Mouse (Mus musculus) embryo, embryonic 10.5 days (tissue): ENCODE results near the gene Clock.
A peak's percentile ranks its signal among the peaks of the same experiment; 100 is the strongest.

Experiments used
- DNase-seq: peaks from one replicate; pipeline ENCODE4 v3.0.0-alpha.2; 2015; ENCODE audit warnings: low spot score

Gene Clock

DNA sequence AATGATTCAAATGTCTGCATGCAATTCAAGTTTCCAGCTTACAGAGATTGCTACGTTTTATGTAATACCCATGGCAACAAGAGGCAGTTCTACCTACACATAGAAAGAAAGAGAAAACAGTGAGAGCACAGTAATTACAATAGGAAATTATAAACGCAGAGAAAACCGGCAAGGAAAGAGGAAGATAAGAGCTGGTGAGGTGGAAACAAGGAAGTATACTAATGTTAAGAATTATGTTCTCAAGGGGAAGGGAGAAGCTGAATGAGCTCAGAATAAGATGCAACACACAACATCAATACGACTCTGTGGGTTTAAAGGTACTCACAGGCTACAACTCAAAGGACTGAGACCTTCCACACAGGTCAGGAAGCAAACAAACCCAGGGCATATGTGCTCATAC lies 29.6 kb downstream of the Clock start:
- no peak for DNase-seq

DNA sequence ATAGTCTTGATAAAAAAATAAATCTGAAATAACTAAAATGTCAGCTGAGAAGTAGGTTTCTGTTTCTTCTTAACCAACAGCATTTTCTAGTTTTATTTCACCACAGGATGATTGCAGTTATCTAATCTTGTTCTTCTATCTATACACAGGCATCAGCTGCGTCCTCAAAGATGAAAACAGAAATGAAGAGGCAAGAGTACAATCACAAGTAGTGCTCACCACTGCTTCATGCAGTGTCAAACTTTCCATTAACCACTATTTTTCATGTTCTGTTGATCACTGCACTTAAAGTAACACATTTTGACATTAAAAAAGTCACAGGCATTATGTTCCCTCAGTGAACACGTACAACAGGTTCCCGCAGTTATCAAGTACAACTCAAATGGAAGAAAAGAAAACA lies 53.6 kb downstream of the Clock start:
- DNase-seq, result no peak

GRCm38 (mm10) chr5:76246539-76246938 lies 58.1 kb downstream of the Clock start:
- no peak for DNase-seq

DNA sequence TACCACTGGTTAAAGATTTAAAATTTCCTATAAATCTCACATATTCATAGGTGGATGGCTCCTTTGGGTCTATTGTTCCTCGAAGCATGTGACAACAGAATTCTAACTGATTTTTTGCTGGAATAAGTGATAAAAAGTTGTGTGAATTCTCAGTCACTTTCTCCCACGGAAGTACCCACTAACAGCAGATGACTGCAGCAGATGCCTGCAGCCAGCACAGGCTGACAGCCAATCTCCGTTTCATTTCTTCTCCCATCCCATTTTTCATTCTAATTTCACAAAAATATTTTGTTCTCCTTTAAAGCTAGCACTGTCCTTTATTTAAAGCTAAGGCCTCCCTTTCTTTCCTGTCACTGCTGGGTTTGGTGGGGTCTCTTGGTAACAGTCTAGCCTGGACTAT lies 59.2 kb downstream of the Clock start:
- no peak for DNase-seq

DNA sequence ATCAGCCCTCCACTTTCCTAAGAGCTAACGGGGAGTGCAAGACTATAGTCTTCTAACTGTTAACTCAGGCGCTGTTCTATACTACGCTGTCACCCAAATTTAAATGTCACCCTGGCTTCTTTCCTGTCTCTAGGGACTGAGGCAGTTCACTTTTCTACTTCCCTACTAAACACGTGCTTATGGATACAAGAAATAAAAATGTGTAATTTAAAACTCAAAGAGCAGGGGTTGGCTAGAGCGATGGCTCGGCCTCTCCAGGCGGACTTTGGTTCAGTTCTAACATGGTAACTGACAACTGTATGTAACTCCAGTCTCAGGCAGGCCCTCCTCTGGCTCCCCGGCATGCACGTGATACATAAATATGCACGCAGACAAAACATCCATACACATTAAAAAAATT lies 60.2 kb downstream of the Clock start:
- no peak for DNase-seq

DNA sequence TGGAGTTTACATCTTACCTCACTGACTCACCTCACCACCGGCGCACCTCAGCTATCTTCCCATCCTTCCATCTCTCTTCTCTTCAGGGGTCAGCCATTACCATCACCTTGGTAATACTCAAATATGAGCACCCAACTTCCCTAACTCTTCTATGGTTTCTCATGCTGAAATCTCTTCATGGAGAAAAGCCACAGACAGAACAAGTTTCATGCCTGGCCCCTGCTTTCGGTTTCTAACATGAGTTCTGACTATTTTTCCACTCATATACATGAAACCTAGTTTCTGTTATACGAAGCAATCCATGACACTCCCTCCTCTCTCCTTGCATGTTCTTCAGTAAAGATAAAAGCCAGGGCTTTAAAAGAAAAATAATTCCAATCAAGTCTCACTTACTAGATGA lies 60.7 kb downstream of the Clock start:
- DNase-seq, result no peak

GRCm38 (mm10) chr5:76243274-76243673 lies 61.3 kb downstream of the Clock start:
- DNase-seq, result no peak

DNA sequence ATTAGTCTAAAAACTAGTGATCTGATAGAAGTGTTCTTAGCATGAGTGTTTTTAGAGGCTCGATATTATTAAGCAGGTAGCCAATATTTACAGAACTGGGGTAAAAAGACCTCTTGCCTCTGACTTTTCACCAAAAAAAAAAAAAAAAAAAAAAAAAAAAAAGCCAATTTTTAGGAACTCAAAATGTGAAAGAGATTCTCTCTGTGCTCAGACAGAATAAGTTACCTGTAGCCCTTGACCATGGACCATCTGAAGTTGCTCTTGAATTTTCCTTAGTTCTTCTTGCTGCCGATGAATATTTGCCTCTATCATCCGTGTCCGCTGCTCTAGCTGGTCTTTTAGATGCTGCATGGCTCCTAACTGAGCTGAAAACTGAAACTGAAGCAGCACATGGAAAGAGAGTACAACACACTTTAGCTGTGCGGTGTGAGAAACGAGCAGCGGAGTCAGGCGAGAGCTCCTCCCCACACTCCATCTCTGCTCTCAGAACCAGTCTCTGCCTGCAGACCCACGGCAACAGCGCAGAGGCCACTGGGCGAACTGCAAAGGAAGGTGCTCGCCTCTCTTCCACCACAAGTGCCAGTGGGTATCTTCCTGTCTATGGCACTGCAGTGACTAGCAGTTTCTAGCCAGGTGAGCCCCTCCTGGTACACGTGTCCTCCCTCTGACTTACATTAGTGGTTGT lies 73.3 kb downstream of the Clock start:
- DNase-seq, result no peak

DNA sequence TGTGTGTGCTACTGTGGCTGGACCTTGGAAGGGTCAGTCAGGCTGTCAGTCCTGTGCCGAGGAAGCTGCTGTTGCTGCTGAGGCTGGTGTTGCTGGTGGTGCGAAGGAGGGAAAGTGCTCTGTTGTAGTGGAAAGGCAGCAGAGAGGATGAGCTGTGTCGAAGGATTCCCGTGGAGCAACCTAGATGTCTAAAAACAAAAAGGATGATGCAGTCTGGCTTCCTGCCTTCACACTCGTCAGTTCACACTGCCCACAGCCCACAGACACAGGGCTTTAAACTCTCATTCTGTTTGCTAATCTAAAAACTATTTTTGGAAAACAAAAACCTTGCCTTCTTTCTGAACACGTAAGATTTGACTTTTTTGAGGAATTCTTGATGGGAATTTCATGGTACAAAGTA lies 87.9 kb downstream of the Clock start:
- no peak for DNase-seq

DNA sequence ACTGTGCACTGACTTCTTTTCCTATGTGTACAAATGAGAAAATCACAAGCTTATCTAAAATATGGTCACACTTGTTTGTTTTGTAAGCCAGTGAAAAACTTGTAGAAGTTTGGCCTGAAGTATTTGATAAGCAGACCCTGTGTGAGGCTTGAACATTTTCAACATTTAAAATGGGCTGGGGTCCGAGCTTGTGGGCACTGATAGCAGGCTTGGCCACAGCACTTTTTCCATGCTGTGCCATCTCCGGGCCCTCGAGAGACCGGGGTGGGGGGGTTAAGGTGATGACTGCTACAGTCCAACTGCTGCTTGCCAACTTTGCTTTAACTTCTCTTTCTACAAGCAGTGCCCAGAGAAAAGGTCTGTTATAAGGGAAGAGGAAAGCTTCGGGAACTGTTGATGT lies 96.5 kb downstream of the Clock start:
- no peak for DNase-seq

DNA sequence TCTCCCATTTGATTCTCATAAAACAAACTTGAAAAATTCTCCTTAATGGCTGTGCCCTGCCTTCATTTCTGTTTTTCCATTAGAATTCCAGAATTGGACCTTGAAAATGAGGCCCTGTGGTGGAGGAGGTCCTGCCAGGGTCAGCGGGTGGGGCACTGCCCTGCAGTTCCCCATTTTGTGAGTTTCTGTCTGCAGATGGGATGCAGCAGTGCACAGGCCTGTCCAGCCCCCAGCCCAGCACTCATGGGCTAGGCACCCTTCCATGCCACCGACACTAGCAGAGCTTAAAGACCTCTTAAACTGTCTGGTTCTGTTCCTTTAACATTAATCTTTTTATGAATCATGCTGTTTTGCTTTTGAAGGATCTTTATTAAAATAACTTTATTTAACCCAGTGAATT lies 98.7 kb downstream of the Clock start:
- no peak for DNase-seq

DNA sequence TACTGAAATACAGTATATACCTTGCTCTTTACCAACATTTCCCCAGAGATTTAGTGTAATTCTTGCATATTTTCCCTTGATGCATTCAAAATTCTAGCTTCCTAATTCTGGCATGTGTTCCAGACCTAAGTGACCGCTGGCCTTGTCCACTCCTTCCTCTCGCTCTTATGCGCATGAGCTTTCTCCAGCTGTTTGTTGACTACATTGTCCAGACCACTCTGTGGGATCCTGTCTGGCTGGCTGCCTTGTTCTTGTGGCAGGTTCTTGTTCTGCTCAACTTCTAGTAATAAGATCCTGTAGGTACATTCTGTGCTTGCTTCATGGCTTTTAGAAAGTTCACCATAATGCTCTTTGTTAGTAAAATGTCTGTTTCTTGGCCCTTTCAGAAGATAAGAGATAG lies 101.4 kb downstream of the Clock start:
- DNase-seq, result no peak

DNA sequence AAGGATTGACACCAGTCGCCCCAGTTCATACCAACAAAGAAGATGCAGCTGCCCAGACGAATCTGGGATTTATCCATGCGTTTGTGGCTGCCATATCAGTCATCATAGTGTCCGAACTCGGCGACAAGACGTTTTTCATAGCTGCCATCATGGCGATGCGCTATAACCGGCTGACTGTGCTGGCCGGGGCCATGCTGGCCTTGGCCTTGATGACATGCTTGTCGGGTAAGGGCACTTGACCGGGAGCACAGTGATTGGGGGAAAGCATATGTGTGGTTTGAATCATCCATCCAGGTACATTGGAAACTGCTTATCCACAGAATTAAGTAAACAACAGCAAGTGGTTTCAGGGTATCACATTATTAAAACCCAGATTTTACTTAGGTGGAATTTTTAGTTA lies 105.2 kb downstream of the Clock start:
- DNase-seq, result no peak

DNA sequence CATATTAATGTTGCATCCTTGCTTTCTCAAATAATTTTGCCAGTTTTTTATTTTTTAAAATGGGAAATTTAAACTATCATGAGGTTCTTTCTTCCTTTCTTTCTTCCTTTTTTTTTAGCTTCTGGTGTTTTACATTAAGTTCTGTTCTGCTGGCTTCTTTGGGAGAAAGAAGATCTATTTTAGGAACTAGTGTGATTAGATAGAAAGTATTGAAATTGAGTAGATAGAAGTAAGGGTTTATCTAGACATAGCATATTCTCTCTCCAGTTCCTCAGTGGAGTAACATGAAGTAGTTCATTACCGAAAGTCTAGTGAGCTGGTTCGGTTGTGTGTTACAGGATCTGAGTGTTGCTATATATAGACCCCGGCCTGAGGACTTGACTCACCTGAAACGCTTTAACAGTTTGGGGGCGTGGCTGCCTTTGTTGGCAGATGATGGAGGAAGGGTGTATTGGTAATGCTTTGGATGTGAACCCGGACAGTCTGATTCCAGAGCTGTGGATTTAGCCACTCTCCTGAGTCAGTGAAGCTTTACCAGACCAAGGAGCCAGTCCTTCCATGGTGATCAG lies 110.1 kb downstream of the Clock start:
- DNase-seq, result no peak

GRCm38 (mm10) chr5:76193075-76193474 lies 111.5 kb downstream of the Clock start:
- DNase-seq, result no peak

GRCm38 (mm10) chr5:76190609-76191008 lies 114.0 kb downstream of the Clock start:
- DNase-seq, result no peak

DNA sequence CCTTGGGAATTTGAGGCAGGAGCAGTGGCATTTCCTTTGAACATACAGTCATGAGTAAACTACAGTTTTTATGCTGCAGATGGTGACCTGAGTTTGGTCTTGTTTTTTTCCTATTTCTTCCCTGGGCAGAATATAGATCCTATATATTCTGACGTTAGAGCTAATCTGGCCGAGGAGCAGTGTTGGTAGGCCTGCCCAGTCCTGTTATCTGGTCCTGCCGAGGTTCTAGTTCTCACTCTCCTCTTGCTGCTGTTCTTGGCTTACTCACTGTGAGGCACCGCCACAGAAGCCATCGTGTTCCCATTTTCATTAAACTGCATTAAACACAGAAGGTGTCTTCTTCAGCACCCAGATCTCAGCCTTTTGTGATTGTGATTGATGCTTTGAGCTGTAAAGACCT lies 116.7 kb downstream of the Clock start:
- no peak for DNase-seq

- peak; percentile 86 for DNase-seq
Measured at GRCm38 (mm10) chr5:76184286-76185080, 120.1 kb downstream of the Clock start.

DNA sequence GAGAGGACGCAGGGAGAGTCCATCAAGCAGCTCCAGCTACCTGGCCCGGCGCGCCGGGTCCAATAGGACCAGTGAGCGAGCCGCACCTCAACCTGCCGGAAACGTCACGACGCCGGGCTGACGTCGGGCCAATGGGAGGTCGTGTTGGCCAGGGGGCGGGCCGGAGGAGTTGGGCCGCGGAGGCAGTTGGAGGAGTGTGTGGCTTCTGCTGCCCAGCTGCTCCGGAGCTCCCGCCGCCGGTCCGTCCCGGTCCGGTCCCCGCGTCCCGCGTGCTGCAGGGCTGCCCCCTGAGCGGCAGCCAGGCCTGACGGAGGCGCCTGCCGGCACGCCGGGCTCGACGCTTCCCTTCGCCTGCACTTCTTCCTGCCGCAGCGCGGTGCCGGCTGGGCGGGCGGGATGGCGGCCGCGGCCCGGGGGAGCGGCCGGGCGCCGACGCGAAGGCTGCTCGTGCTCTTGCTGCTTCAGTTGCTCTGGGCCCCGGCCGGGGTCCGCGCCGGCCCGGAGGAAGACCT lies 120.8 kb downstream of the Clock start, which contains the start of gene Tmem165:
Gene Tmem165 (plus strand): TSS at position 131 of the 512 bp plus-strand sequence.
- peak; percentile 93 for DNase-seq

- DNase-seq, result no peak
Measured at GRCm38 (mm10) chr5:76183043-76183749, 121.4 kb downstream of the Clock start.

DNA sequence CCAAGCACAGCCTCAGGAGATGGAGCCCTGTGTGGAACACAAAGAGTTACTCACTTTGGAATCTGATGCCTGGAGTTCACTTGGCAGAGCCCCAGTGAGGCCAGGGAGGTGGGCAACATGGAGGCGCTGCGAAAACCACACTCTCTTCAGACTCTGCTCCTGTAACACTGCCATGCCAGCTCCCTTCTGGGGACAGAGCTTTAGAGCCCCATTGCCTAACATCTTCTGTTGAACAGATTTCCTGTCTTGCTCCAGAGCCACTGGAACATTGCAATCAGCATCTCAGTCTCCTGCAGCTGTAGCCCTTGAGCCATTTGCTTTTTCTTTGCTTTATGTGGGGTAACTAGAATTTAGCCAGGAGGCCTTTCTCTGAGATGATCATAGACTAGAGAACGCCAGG lies 122.3 kb downstream of the Clock start:
- DNase-seq, result no peak

DNA sequence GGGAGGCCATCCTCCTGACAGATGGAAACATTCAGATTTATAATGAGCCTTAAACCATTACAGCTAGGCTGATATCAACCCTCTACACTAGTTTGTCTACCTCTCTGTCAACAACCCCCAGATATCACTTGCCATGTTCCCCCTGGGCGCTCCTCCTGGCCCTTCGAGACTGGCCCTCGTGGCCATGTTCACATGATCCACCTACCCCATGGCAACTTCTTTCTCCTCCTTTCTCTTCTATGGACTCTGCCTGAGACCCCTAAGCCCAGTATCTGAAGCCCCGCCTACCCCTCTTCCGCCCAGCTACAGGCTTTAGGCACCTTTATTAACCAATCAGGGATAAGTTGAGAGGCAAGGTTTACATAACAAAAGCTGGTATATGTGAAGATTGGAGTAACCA lies 124.8 kb downstream of the Clock start:
- no peak for DNase-seq
